Mouse (Mus musculus) intestine, embryonic 14.5 days (tissue): ENCODE measurements around the gene Rcsd1. TPM values are rescaled to one million over a fixed set of nuclear protein-coding genes. Genes with fewer than 3 reads are reported as not detected.

Experiments used
- microRNA-seq: library from miRNA; unstranded; fragments of <30 nt; microRNA quantifications from one replicate; pipeline ENCODE4, GENCODE M21; 2016
- polyA plus RNA-seq: library from polyadenylated mRNA; unstranded; fragments of >200 nt; fragmentation: Nextera tagmentation; extraction: Ambion mirVana; gene quantifications from 2 replicates; pipeline ENCODE4 v1.2.1, GENCODE M21; 2014

Gene Rcsd1
- polyA plus RNA-seq, 1 experiment from 2014 or later: 29.1 TPM

Small RNAs within 50 kb of the gene (microRNA-seq; reads per million reads assigned to microRNA genes)
- not detected for gene Gm44458

Other genes with a start within 250 kb of the Rcsd1 start
- gene Dcaf6, start 249.3 kb downstream of the Rcsd1 start, polyA plus RNA-seq: 14.3 and 14.4 TPM in 2 replicates
- 128 and 136 TPM in 2 replicates for gene Mpc2, start 249.1 kb downstream of the Rcsd1 start, polyA plus RNA-seq
- gene Adcy10, start 224.6 kb downstream of the Rcsd1 start, polyA plus RNA-seq: 0.20 TPM in 1 of 2 replicates, not detected in the other
- gene Mpzl1, start 75.2 kb downstream of the Rcsd1 start, polyA plus RNA-seq: 172 and 187 TPM in 2 replicates
- 78.7 and 81.2 TPM in 2 replicates for gene Creg1, start 54.0 kb upstream of the Rcsd1 start, polyA plus RNA-seq
- 0.81 and 1.6 TPM in 2 replicates for gene Cd247, start 78.9 kb upstream of the Rcsd1 start, polyA plus RNA-seq